Mouse (Mus musculus) megakaryocyte, embryonic 14.5 days (primary cell): ENCODE data around the gene Tet1. TPM values are rescaled to one million over a fixed set of nuclear protein-coding genes. Genes with fewer than 3 reads are reported as not detected.

Source experiments
- H3K27me3 ChIP-seq: replicated peaks from 2 replicates; pipeline ENCODE3; 2012; ENCODE audit warnings: inconsistent platforms
- H3K36me3 ChIP-seq: replicated peaks from 2 replicates; pipeline ENCODE3; 2012; ENCODE audit warnings: low read length, inconsistent platforms, mixed read lengths
- H3K4me1 ChIP-seq: 2 replicates; pipeline ENCODE4 v1.6.1; 2012; ENCODE audit warnings: inconsistent platforms
- H3K4me3 ChIP-seq: replicated peaks from 2 replicates; pipeline ENCODE3; 2012; ENCODE audit warnings: moderate library complexity, mild to moderate bottlenecking, inconsistent platforms
- H3K9me3 ChIP-seq: 2 replicates; pipeline ENCODE4 v1.6.1; 2012; ENCODE audit warnings: inconsistent platforms
- FLI1 ChIP-seq: IDR thresholded peaks from 2 replicates; pipeline ENCODE4 v1.6.1; 2012; ENCODE audit warnings: low read length, inconsistent platforms, mixed read lengths
- GATA1 ChIP-seq: IDR thresholded peaks from 3 replicates; pipeline ENCODE4 v1.6.1; 2012; ENCODE audit warnings: mixed read lengths, low read length, inconsistent platforms, borderline replicate concordance
- polyA plus RNA-seq: library from polyadenylated mRNA; stranded (reverse); fragments of >175 nt; gene quantifications from 2 replicates; pipeline ENCODE4 v1.2.3, GENCODE M21; 2012; ENCODE audit warnings: low replicate concordance; ENCODE audit not compliant: insufficient read depth

Gene Tet1
- polyA plus RNA-seq, 1 experiment = 0.01 TPM

GRCm38 (mm10) chr10:62892549-62893232, 16.1 kb downstream of the Tet1 start:
- TF ChIP-seq GATA1 (no peak), FLI1 (no peak)
- Histone ChIP-seq H3K9me3 (no peaks in the 10 kb centered on the region), H3K36me3 (no peaks in the 10 kb centered on the region), H3K4me3 (no peak overlapping the region), H3K27me3 (peaks cover 4% of the 10 kb centered on the region), H3K4me1 (peaks cover 19% of the 10 kb centered on the region)

- TF ChIP-seq FLI1 (no peak), GATA1 (no peak)
- Histone ChIP-seq H3K36me3 (no peaks in the 10 kb centered on the region), H3K4me1 (peaks cover 33% of the 10 kb centered on the region), H3K4me3 (no peak overlapping the region), H3K27me3 (peaks cover 20% of the 10 kb centered on the region), H3K9me3 (no peaks in the 10 kb centered on the region)
Measured at GRCm38 (mm10) chr10:62891025-62891424, 17.8 kb downstream of the Tet1 start.

GRCm38 (mm10) chr10:62886799-62887591, 21.8 kb downstream of the Tet1 start:
- H3K9me3 ChIP-seq = no peaks in the 10 kb centered on the region
- peaks cover 22% of the 10 kb centered on the region for H3K27me3 ChIP-seq
- H3K4me3 ChIP-seq = peak overlapping the region; percentile 93
- peaks cover 40% of the 10 kb centered on the region for H3K4me1 ChIP-seq
- TF ChIP-seq FLI1 = no peak
- TF ChIP-seq GATA1 = no peak
- H3K36me3 ChIP-seq = no peaks in the 10 kb centered on the region

GRCm38 (mm10) chr10:62885969-62886798, 22.6 kb downstream of the Tet1 start:
- Histone ChIP-seq H3K27me3 (peaks cover 21% of the 10 kb centered on the region), H3K4me1 (peaks cover 39% of the 10 kb centered on the region), H3K9me3 (no peaks in the 10 kb centered on the region), H3K4me3 (peak overlapping the region; percentile 93), H3K36me3 (no peaks in the 10 kb centered on the region)
- no peak for TF ChIP-seq FLI1
- TF ChIP-seq GATA1 = no peak

- TF ChIP-seq FLI1 = no peak
- TF ChIP-seq GATA1 = no peak
- peaks cover 20% of the 10 kb centered on the region for H3K27me3 ChIP-seq
- H3K4me3 ChIP-seq = peak overlapping the region; percentile 93
- no peaks in the 10 kb centered on the region for H3K36me3 ChIP-seq
- H3K4me1 ChIP-seq = peaks cover 36% of the 10 kb centered on the region
- H3K9me3 ChIP-seq = no peaks in the 10 kb centered on the region
Measured at GRCm38 (mm10) chr10:62885460-62885859, 23.3 kb downstream of the Tet1 start.

GRCm38 (mm10) chr10:62884517-62884916, 24.3 kb downstream of the Tet1 start:
- no peak overlapping the region for H3K4me3 ChIP-seq
- peaks cover 1% of the 10 kb centered on the region; the same call in 1 of the 2 replicates for H3K9me3 ChIP-seq
- H3K4me1 ChIP-seq = peaks cover 36% of the 10 kb centered on the region
- peaks cover 20% of the 10 kb centered on the region for H3K27me3 ChIP-seq
- no peaks in the 10 kb centered on the region for H3K36me3 ChIP-seq
- no peak for TF ChIP-seq FLI1
- no peak for TF ChIP-seq GATA1

GRCm38 (mm10) chr10:62883933-62884372, 24.8 kb downstream of the Tet1 start:
- TF ChIP-seq FLI1 (no peak), GATA1 (no peak)
- H3K27me3 ChIP-seq = peaks cover 20% of the 10 kb centered on the region
- H3K4me3 ChIP-seq = no peak overlapping the region
- H3K9me3 ChIP-seq = peaks cover 4% of the 10 kb centered on the region; the same call in 1 of the 2 replicates
- H3K4me1 ChIP-seq = peaks cover 36% of the 10 kb centered on the region
- peaks cover 2% of the 10 kb centered on the region for H3K36me3 ChIP-seq

- peaks cover 4% of the 10 kb centered on the region; the same call in 1 of the 2 replicates for H3K9me3 ChIP-seq
- no peak overlapping the region for H3K4me3 ChIP-seq
- peaks cover 7% of the 10 kb centered on the region for H3K27me3 ChIP-seq
- H3K4me1 ChIP-seq = peaks cover 23% of the 10 kb centered on the region
- TF ChIP-seq FLI1 (no peak), GATA1 (no peak)
- H3K36me3 ChIP-seq = peaks cover 2% of the 10 kb centered on the region
Measured at GRCm38 (mm10) chr10:62881211-62881610, 27.6 kb downstream of the Tet1 start.

GRCm38 (mm10) chr10:62878056-62878455, 30.7 kb downstream of the Tet1 start:
- H3K36me3 ChIP-seq = peaks cover 2% of the 10 kb centered on the region
- no peaks in the 10 kb centered on the region for H3K4me1 ChIP-seq
- H3K27me3 ChIP-seq = peaks cover 3% of the 10 kb centered on the region
- TF ChIP-seq FLI1 (no peak), GATA1 (no peak)
- no peak overlapping the region for H3K4me3 ChIP-seq
- H3K9me3 ChIP-seq = peaks cover 4% of the 10 kb centered on the region; the same call in 1 of the 2 replicates

- H3K36me3 ChIP-seq = peaks cover 2% of the 10 kb centered on the region
- H3K9me3 ChIP-seq = peaks cover 4% of the 10 kb centered on the region; the same call in 1 of the 2 replicates
- H3K27me3 ChIP-seq = peaks cover 3% of the 10 kb centered on the region
- TF ChIP-seq FLI1 = no peak
- no peak for TF ChIP-seq GATA1
- H3K4me1 ChIP-seq = no peaks in the 10 kb centered on the region
- H3K4me3 ChIP-seq = no peak overlapping the region
Measured at GRCm38 (mm10) chr10:62875565-62875964, 33.2 kb downstream of the Tet1 start.
